In genomic region chr5:35728957-35729460, GRCm38 (mm10) we compare ENCODE assay signal across 8 mouse cellular contexts. TPM values are rescaled to one million over a fixed set of nuclear protein-coding genes. Genes with fewer than 3 reads are reported as not detected.
A peak's percentile ranks its signal among the peaks of the same experiment; 100 is the strongest.
DNase-seq lines count a peak whose midpoint lies in the region; ATAC-seq and TF ChIP-seq lines count a peak whose summit lies in the region.

No protein-coding gene starts in this region.

- no peaks in the 10 kb centered on the region for H3K9me3 ChIP-seq in lung, embryonic 15.5 days

- no peaks in the 10 kb centered on the region for H3K36me3 ChIP-seq in lung, embryonic 15.5 days

- peak; percentile 17 for DNase-seq in MN1 (ENCODE audit: low spot score)
- peak; percentile 15 to 40 for DNase-seq in frontal cortex, adult 2 months (ENCODE audit: extremely low spot score in 1 of 2, low spot score in 1 of 2)
- peak; percentile 91 for DNase-seq in layer of hippocampus, adult 9-11 months
- peak; percentile 68 to 80 for DNase-seq in right cerebral cortex, postnatal 10 days (ENCODE audit: low spot score in 2 of 2)
- peak; percentile 91 for DNase-seq in yolk sac, embryonic 10.5 days (ENCODE audit: low spot score)

- TF ChIP-seq POLR2A in bone marrow macrophage, adult 2 months (IDR thresholded peaks at IDR 0.05; ENCODE audit: borderline replicate concordance, low read depth, low read length): no peak

- H3K9ac ChIP-seq in lung, embryonic 15.5 days: peak overlapping the region; percentile 39; the same call in 1 of the 2 replicates

- ATAC-seq in hematopoietic stem cell, adult 5-6 weeks (replicated peaks in 1 of 2; ENCODE audit: insufficient read depth in 1 of 2, low FRiP score in 2 of 2, low TSS enrichment in 1 of 2, low read depth in 1 of 2, poor library complexity in 2 of 2, severe bottlenecking in 2 of 2): peak; percentile 79 to 87
- ATAC-seq in lung, embryonic 15.5 days (ENCODE audit: borderline replicate concordance, extremely low read depth, low FRiP score, low TSS enrichment): peak; percentile 80

- no peaks in the 10 kb centered on the region for H3K27me3 ChIP-seq in lung, embryonic 15.5 days

- peak overlapping the region; percentile 71 for H3K4me3 ChIP-seq in bone marrow macrophage, adult 2 months (ENCODE audit: insufficient read depth, low read length)
- peak overlapping the region; percentile 33 for H3K4me3 ChIP-seq in lung, embryonic 15.5 days

- peaks cover 41% of the 10 kb centered on the region for H3K4me1 ChIP-seq in bone marrow macrophage, adult 2 months (ENCODE audit: control insufficient read depth, insufficient read depth, low read length)
- H3K4me1 ChIP-seq in lung, embryonic 15.5 days: peaks cover 23% of the 10 kb centered on the region

- no peak for TF ChIP-seq CTCF in bone marrow macrophage, adult 2 months (IDR thresholded peaks at IDR 0.05; ENCODE audit: low read depth, low read length)

- H3K27ac ChIP-seq in bone marrow macrophage, adult 2 months (ENCODE audit: insufficient read depth, low read depth, low read length): peak overlapping the region; percentile 96
- peak overlapping the region; percentile 94 for H3K27ac ChIP-seq in lung, embryonic 15.5 days

- H3K4me2 ChIP-seq in lung, embryonic 15.5 days: peak overlapping the region; percentile 52

- WGBS in lung, embryonic 15.5 days: 23% methylated on average over 11 of the region's 11 CpGs

RNA-seq across cellular contexts. Expression of gene Sh3tc1, which starts 10.8 kb away (rescaled TPM):
- 18.2 and 23.0 TPM in 2 replicates for polyA plus RNA-seq in bone marrow macrophage, adult 2 months (2012; ENCODE audit: insufficient read depth, insufficient read length, missing spikeins)
- polyA plus RNA-seq in frontal cortex, adult 2 months (2012; rRNA removed): 1.1 and 1.6 TPM in 2 replicates
- total RNA-seq in hematopoietic stem cell, adult 5-6 weeks (2017): 1.9 and 10.8 TPM in 2 replicates
- 11.0 and 11.6 TPM in 2 replicates for polyA plus RNA-seq in lung, embryonic 15.5 days (2015; fragmentation: Nextera tagmentation; extraction: Ambion mirVana)

RNA-seq across cellular contexts. Expression of gene Ablim2, which starts 28.7 kb away (rescaled TPM):
- polyA plus RNA-seq in bone marrow macrophage, adult 2 months (2012; ENCODE audit: insufficient read depth, insufficient read length, missing spikeins): 3.4 and 5.6 TPM in 2 replicates
- polyA plus RNA-seq in frontal cortex, adult 2 months (2012; rRNA removed): 113 and 135 TPM in 2 replicates
- 3.7 TPM in 1 of 2 replicates, not detected in the other for total RNA-seq in hematopoietic stem cell, adult 5-6 weeks (2017)
- polyA plus RNA-seq in lung, embryonic 15.5 days (2015; fragmentation: Nextera tagmentation; extraction: Ambion mirVana): 0.27 and 0.62 TPM in 2 replicates

RNA-seq across cellular contexts. Expression of gene Htra3, which starts 49.4 kb away (rescaled TPM):
- 0.98 and 1.1 TPM in 2 replicates for polyA plus RNA-seq in bone marrow macrophage, adult 2 months (2012; ENCODE audit: insufficient read depth, insufficient read length, missing spikeins)
- 5.1 and 6.2 TPM in 2 replicates for polyA plus RNA-seq in frontal cortex, adult 2 months (2012; rRNA removed)
- total RNA-seq in hematopoietic stem cell, adult 5-6 weeks (2017): not detected in 2 replicates
- polyA plus RNA-seq in lung, embryonic 15.5 days (2015; fragmentation: Nextera tagmentation; extraction: Ambion mirVana): 26.0 and 29.2 TPM in 2 replicates

Comparison
In these comparisons a context has a peak if more than half of its experiments do, and no peak if none do; other contexts are left out.
1. Peak in every context shown above with its lines: DNase-seq, ATAC-seq, H3K4me3 ChIP-seq and H3K27ac ChIP-seq.
2. DNase-seq: peak in every context shown above with its lines; median percentile 91 in layer of hippocampus, adult 9-11 months; 91 in yolk sac, embryonic 10.5 days; 74 in right cerebral cortex, postnatal 10 days; 28 in frontal cortex, adult 2 months; 17 in MN1.
3. RNA of gene Ablim2, which starts 28.7 kb away (polyA plus RNA-seq): 113 to 135 TPM in frontal cortex, adult 2 months; 3.4 to 5.6 TPM in bone marrow macrophage, adult 2 months and 0.27 to 0.62 TPM in lung, embryonic 15.5 days; every median in the first group is over 10 times any median in the second.